Mouse (Mus musculus): ENCODE results near the gene Mpp6.

DNA sequence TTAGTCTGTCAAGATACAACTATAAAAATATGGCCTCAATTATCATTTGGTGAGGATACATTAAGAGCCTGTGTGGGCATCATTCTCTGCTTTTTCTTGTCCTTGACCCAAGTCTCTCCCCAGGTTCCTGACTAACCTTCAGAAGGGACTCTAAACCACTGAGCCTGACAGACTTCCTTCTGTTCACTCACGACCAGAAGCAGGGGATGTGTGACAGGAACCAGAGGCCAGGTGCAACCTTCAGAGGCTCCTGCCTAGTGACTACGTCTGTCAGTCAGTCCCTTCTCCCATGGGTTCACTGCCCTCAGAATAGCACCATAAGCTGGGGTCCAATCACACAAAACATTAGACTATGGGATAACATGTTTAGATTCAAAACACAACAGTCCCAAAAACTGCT, 137.3 kb downstream of the Mpp6 start:
- no peak for TF ChIP-seq CTCF (IDR thresholded peaks at IDR 0.05; ENCODE audit: extremely low read depth, insufficient read depth, insufficient read length, insufficient replicate concordance)
- no peak for TF ChIP-seq POLR2A (IDR thresholded peaks at IDR 0.05; ENCODE audit: low read depth, low read length)

Data from spleen, adult 2 months (tissue).